Mouse (Mus musculus) heart, adult 10 weeks (tissue): ENCODE data around the gene Irs2. TPM values are rescaled to one million over a fixed set of nuclear protein-coding genes. Genes with fewer than 3 reads are reported as not detected.

Experiments
- polyA plus RNA-seq: library from polyadenylated mRNA; stranded (reverse); fragments of 350-450 nt; fragmentation: Illumina TruSeq; extraction: RNeasy Lipid Tissue Mini Kit (QIAGEN cat#74804); gene quantifications from one replicate; pipeline ENCODE4 v1.2.3, GENCODE M21; 2014; ENCODE audit warnings: low read depth, low replicate concordance

Gene Irs2
- polyA plus RNA-seq, result 13.2 TPM

DNA sequence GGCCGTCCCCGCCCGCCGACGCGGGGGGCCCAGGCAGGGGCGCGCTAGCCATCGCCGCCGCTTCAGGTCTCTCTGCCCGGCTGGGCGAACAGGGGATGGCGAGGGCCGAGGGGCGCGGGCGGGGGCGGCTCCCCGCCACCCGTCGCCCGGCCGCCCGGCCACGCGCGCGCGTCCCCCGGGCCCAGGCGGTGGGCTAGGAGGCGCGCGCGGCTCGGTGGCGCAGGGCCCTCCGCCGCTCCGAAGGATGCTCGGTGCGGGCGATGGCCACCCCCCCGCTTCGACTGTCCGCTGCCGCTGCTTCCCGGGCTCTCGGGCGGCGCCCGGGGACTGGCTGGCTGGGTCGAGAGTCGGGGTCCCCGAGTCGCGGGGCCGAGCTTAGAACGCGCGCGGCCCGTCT lies at the start of gene Irs2:
Irs2 (minus strand) TSS at position 80 of the 397 bp plus-strand sequence.

